Mouse (Mus musculus): Measurements from ENCODE around the gene Smurf2.
"Not testable (repeated sequence)": the region's sequence is repeated elsewhere in the genome, so short reads cannot be mapped to it uniquely, and the experiment has no call there.

Smurf2 gene

GRCm38 (mm10) chr11:106807442-106807841 is 113.1 kb downstream of the Smurf2 start:
- DNase-seq, result not testable (repeated sequence)

- peak in 1 of 2 experiments; percentile 47 for DNase-seq
These were observed 118.4 kb downstream of the Smurf2 start for GRCm38 (mm10) chr11:106802069-106802627.

- DNase-seq, result no peak
These were observed 124.8 kb downstream of the Smurf2 start for GRCm38 (mm10) chr11:106795679-106796078.

GRCm38 (mm10) chr11:106793846-106794245 is 126.7 kb downstream of the Smurf2 start:
- no peak for DNase-seq

GRCm38 (mm10) chr11:106789649-106790048 is 130.9 kb downstream of the Smurf2 start:
- peak; percentile 38 to 58 for DNase-seq

GRCm38 (mm10) chr11:106788775-106789459 is 131.6 kb downstream of the Smurf2 start, which contains the start of the genes Ddx5 and Cep95:
Gene Ddx5, minus strand, starts transcription at chr11:106789185.
Gene Cep95, plus strand, starts transcription at chr11:106789252.
- DNase-seq, result peak; percentile 99

- DNase-seq, result peak; percentile 100
These were observed 132.3 kb downstream of the Smurf2 start for GRCm38 (mm10) chr11:106788026-106788774.

- DNase-seq, result peak; percentile 95 to 96
These were observed 133.1 kb downstream of the Smurf2 start for GRCm38 (mm10) chr11:106787131-106788025.

GRCm38 (mm10) chr11:106785043-106785442 is 135.5 kb downstream of the Smurf2 start:
- no peak for DNase-seq

GRCm38 (mm10) chr11:106784476-106784875 is 136.0 kb downstream of the Smurf2 start:
- no peak for DNase-seq

GRCm38 (mm10) chr11:106782841-106783764 is 137.4 kb downstream of the Smurf2 start:
- DNase-seq, result no peak

GRCm38 (mm10) chr11:106782271-106782670 is 138.2 kb downstream of the Smurf2 start:
- DNase-seq, result not testable (repeated sequence)

GRCm38 (mm10) chr11:106780590-106781220 is 139.8 kb downstream of the Smurf2 start:
- no peak for DNase-seq

GRCm38 (mm10) chr11:106780089-106780425 is 140.5 kb downstream of the Smurf2 start:
- DNase-seq, result no peak

GRCm38 (mm10) chr11:106779388-106780088 is 141.0 kb downstream of the Smurf2 start, which contains the start of gene Polg2:
Gene Polg2, minus strand, starts transcription at chr11:106779537.
- DNase-seq, result peak; percentile 93

GRCm38 (mm10) chr11:106778589-106779387 is 141.7 kb downstream of the Smurf2 start:
- no peak for DNase-seq

GRCm38 (mm10) chr11:106778132-106778531 is 142.4 kb downstream of the Smurf2 start:
- DNase-seq, result no peak

GRCm38 (mm10) chr11:106777395-106777794 is 143.1 kb downstream of the Smurf2 start:
- DNase-seq, result no peak

- DNase-seq, result no peak
These were observed 143.6 kb downstream of the Smurf2 start for GRCm38 (mm10) chr11:106776960-106777359.

Measured in cerebellum, postnatal 10 days (tissue).